8 mouse cellular contexts compared by ENCODE assay signal in the genomic region with DNA sequence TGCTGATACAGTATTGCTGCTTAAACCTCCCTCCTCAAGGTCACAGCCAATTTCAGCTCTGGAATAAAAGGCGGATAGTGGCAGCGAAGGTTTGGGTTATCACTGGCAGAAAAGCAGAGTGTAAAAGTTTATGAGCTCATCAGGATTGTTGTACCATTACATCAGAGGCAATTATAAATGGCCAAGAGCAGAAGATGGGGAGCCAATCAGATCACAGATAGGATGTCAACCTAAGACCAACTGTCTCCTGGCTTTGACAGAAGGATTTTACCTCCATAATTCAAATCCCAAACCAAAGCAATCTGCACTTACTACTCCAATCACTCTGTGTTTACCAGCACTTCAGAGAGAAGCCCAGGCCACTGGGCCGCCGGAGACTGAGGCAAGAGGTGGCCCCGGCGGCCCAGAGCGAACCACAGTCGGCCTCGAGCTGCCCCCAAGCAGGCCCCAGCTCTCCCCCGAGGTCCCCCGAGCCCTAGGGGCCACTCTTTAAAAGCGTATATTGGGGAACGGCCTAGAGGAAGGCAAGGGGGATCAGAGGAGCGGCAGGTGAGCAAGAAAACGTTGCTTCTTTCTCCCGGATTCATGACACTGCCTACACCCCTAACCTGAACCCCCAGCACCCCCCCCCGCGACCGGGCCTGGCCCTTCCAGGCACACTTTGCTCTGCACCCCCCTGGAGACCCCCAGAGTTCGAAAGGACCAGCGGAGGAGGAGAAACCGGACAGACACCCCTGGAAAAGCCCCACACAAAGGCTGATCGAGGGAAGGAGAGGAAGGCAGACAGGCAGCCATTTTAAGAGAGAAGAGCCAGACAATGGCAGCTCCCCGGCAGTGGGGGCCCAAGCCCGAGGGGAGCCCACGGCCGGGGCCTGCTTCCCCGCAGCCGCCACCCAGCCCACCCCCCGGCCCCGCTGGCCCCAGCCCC. TPM values are rescaled to one million over a fixed set of nuclear protein-coding genes. Genes with fewer than 3 reads are reported as not detected.
DNase-seq lines count a peak whose midpoint lies in the region; ATAC-seq and TF ChIP-seq lines count a peak whose summit lies in the region.

No protein-coding gene starts in this region.

- WGBS in heart, embryonic 15.5 days = under 1% methylated on average over 31 of the region's 31 CpGs
- WGBS in lung, embryonic 14.5 days = under 1% methylated on average over 31 of the region's 31 CpGs

- peak; percentile 15 for ATAC-seq in heart, embryonic 15.5 days (replicated peaks; ENCODE audit: insufficient number of reproducible peaks, insufficient read depth, low FRiP score, low read depth)
- no peak for ATAC-seq in lung, embryonic 14.5 days (ENCODE audit: insufficient read depth)
- ATAC-seq in neutrophil, adult 5-6 weeks (ENCODE audit: extremely low read depth, insufficient number of reproducible peaks, low FRiP score, poor library complexity, severe bottlenecking) = peak; percentile 53; the same call in 1 of the 2 replicates

- TF ChIP-seq EP300 in ES-Bruce4 (IDR thresholded peaks at IDR 0.05; ENCODE audit: insufficient read depth, low read depth, low read length) = no peak

- H3K27ac ChIP-seq in ES-Bruce4 (ENCODE audit: insufficient read depth, low read length) = no peak overlapping the region
- peak overlapping the region; percentile 55 for H3K27ac ChIP-seq in bone marrow macrophage, adult 2 months (ENCODE audit: insufficient read depth, low read depth, low read length)
- peak overlapping the region; percentile 41; the same call in 1 of the 2 replicates for H3K27ac ChIP-seq in embryonic fibroblast, embryonic 13.5 days (ENCODE audit: insufficient read depth, low read length)
- H3K27ac ChIP-seq in heart, embryonic 15.5 days = peak overlapping the region; percentile 100
- peak overlapping the region; percentile 100 for H3K27ac ChIP-seq in lung, embryonic 14.5 days (ENCODE audit: low read depth)

- peaks cover 9% of the 10 kb centered on the region; the same call in 1 of the 2 replicates for H3K36me3 ChIP-seq in ES-Bruce4 (ENCODE audit: control insufficient read depth, insufficient read depth, low read length, poor library complexity, severe bottlenecking)
- peaks cover 6% of the 10 kb centered on the region; the same call in 1 of the 2 replicates for H3K36me3 ChIP-seq in heart, embryonic 15.5 days
- peaks cover 19% of the 10 kb centered on the region for H3K36me3 ChIP-seq in lung, embryonic 14.5 days (ENCODE audit: insufficient read depth)

- no peak for TF ChIP-seq POLR2A in ES-Bruce4 (IDR thresholded peaks at IDR 0.05; ENCODE audit: insufficient read depth, low read length)
- no peak for TF ChIP-seq POLR2A in bone marrow macrophage, adult 2 months (IDR thresholded peaks at IDR 0.05; ENCODE audit: borderline replicate concordance, low read depth, low read length)
- peak; percentile 33; the same call in 1 of the 2 replicates for TF ChIP-seq POLR2A in embryonic fibroblast, embryonic 13.5 days (IDR thresholded peaks at IDR 0.05; ENCODE audit: low read depth, low read length)

- H3K9me3 ChIP-seq in ES-Bruce4 (replicated peaks; ENCODE audit: control insufficient read depth, insufficient read depth, low read length, poor library complexity, severe bottlenecking) = no peaks in the 10 kb centered on the region
- H3K9me3 ChIP-seq in heart, embryonic 15.5 days (replicated peaks) = no peaks in the 10 kb centered on the region
- no peaks in the 10 kb centered on the region for H3K9me3 ChIP-seq in lung, embryonic 14.5 days (ENCODE audit: low read depth, low read length)

- peak; percentile 60 for DNase-seq in kidney, postnatal 14 days
- DNase-seq in lung, embryonic 14.5 days = peak; percentile 80
- DNase-seq in thymus, postnatal 4 days = peak; percentile 61

- peak overlapping the region; percentile 99 for H3K9ac ChIP-seq in ES-Bruce4 (ENCODE audit: low read depth, poor library complexity, severe bottlenecking)
- peak overlapping the region; percentile 100 for H3K9ac ChIP-seq in heart, embryonic 15.5 days
- peak overlapping the region; percentile 100 for H3K9ac ChIP-seq in lung, embryonic 14.5 days

- H3K27me3 ChIP-seq in ES-Bruce4 (ENCODE audit: control insufficient read depth, insufficient read depth, low read length, poor library complexity, severe bottlenecking) = no peaks in the 10 kb centered on the region
- no peaks in the 10 kb centered on the region for H3K27me3 ChIP-seq in heart, embryonic 15.5 days
- H3K27me3 ChIP-seq in lung, embryonic 14.5 days (ENCODE audit: insufficient read depth, low read length) = no peaks in the 10 kb centered on the region

- no peak for TF ChIP-seq CTCF in ES-Bruce4 (IDR thresholded peaks at IDR 0.05; ENCODE audit: low read depth, low read length)
- no peak for TF ChIP-seq CTCF in bone marrow macrophage, adult 2 months (IDR thresholded peaks at IDR 0.05; ENCODE audit: low read depth, low read length)
- no peak for TF ChIP-seq CTCF in embryonic fibroblast, embryonic 13.5 days (IDR thresholded peaks at IDR 0.05; ENCODE audit: borderline replicate concordance, insufficient read depth, low read length)
- no peak for TF ChIP-seq CTCF in lung, embryonic 14.5 days (IDR thresholded peaks at IDR 0.05; ENCODE audit: low read depth)

- peak overlapping the region; percentile 89 for H3K4me3 ChIP-seq in ES-Bruce4 (ENCODE audit: low read depth, low read length)
- peak overlapping the region; percentile 84 for H3K4me3 ChIP-seq in bone marrow macrophage, adult 2 months (ENCODE audit: insufficient read depth, low read length)
- H3K4me3 ChIP-seq in embryonic fibroblast, embryonic 13.5 days (ENCODE audit: insufficient read depth, low read length) = peak overlapping the region; percentile 73
- H3K4me3 ChIP-seq in heart, embryonic 15.5 days = peak overlapping the region; percentile 91
- H3K4me3 ChIP-seq in lung, embryonic 14.5 days (ENCODE audit: low read depth, low read length) = peak overlapping the region; percentile 100

- peak overlapping the region; percentile 90 for H3K4me2 ChIP-seq in heart, embryonic 15.5 days
- peak overlapping the region; percentile 98 for H3K4me2 ChIP-seq in lung, embryonic 14.5 days

- peaks cover 3% of the 10 kb centered on the region for H3K4me1 ChIP-seq in ES-Bruce4 (ENCODE audit: control insufficient read depth, insufficient read depth, low read length)
- H3K4me1 ChIP-seq in bone marrow macrophage, adult 2 months (ENCODE audit: control insufficient read depth, insufficient read depth, low read length) = peaks cover 34% of the 10 kb centered on the region
- peaks cover 15% of the 10 kb centered on the region for H3K4me1 ChIP-seq in embryonic fibroblast, embryonic 13.5 days (ENCODE audit: control insufficient read depth, insufficient read depth, low read length)
- peaks cover 59% of the 10 kb centered on the region for H3K4me1 ChIP-seq in heart, embryonic 15.5 days (replicated peaks)
- peaks cover 37% of the 10 kb centered on the region for H3K4me1 ChIP-seq in lung, embryonic 14.5 days (ENCODE audit: insufficient read depth)

RNA-seq across cellular contexts. Expression of a gene that starts 4.8 kb away (rescaled TPM):
- polyA plus RNA-seq in ES-Bruce4 (2011; ENCODE audit: insufficient read depth, insufficient read length, low read depth, missing spikeins) = 119 and 123 TPM in 2 replicates
- polyA plus RNA-seq in bone marrow macrophage, adult 2 months (2012; ENCODE audit: insufficient read depth, insufficient read length, missing spikeins) = 58.7 and 61.1 TPM in 2 replicates
- polyA plus RNA-seq in embryonic fibroblast, embryonic 13.5 days (2011; ENCODE audit: insufficient read length, low read depth, missing spikeins) = 43.9 and 52.1 TPM in 2 replicates
- polyA plus RNA-seq in heart, embryonic 15.5 days (2015; fragmentation: Nextera tagmentation; extraction: Ambion mirVana) = 16.5 and 20.4 TPM in 2 replicates
- polyA plus RNA-seq in lung, embryonic 14.5 days (2014; fragmentation: Nextera tagmentation; extraction: Ambion mirVana) = 40.1 and 44.7 TPM in 2 replicates
- total RNA-seq in neutrophil, adult 5-6 weeks (2017) = 97.9 and 100 TPM in 2 replicates
